Mouse (Mus musculus) MEL (cell line): ENCODE data around the gene Cfap46.

Source experiments
- CTCF ChIP-seq, 3 experiments: IDR thresholded peaks in 2 of 3; conservative IDR thresholded peaks in 1 of 3; 2 replicates each; pipeline ENCODE4 v1.5.1; 2011 to 2012; ENCODE audit warnings: low read length in 3 of 3, low read depth in 2 of 3, mild to moderate bottlenecking in 2 of 3, improper control_type of control experiment in 1 of 3, inconsistent platforms in 1 of 3, mixed read lengths in 1 of 3, moderate library complexity in 1 of 3; ENCODE audit not compliant: control insufficient read depth in 1 of 3, insufficient read depth in 1 of 3, poor library complexity in 1 of 3, severe bottlenecking in 1 of 3
- HCFC1 ChIP-seq: IDR thresholded peaks from 2 replicates; pipeline ENCODE4 v1.6.1; 2012; ENCODE audit warnings: low read depth, mild to moderate bottlenecking, inconsistent platforms, low read length, improper control_type of control experiment, moderate library complexity
- MAX ChIP-seq: IDR thresholded peaks from 2 replicates; pipeline ENCODE4 v1.6.1; 2011; ENCODE audit warnings: low read length, improper control_type of control experiment
- MAZ ChIP-seq: IDR thresholded peaks from 2 replicates; pipeline ENCODE4 v1.6.1; 2012; ENCODE audit warnings: low read depth, mild to moderate bottlenecking, inconsistent platforms, low read length, improper control_type of control experiment
- POLR2A ChIP-seq, 2 experiments: IDR thresholded peaks; 2 replicates each; pipeline ENCODE4 v1.6.1; 2011 to 2012; ENCODE audit warnings: low read length in 2 of 2, mild to moderate bottlenecking in 2 of 2, control low read depth in 1 of 2, improper control_type of control experiment in 1 of 2, low read depth in 1 of 2, moderate library complexity in 1 of 2; ENCODE audit not compliant: control insufficient read depth in 1 of 2, insufficient read depth in 1 of 2, poor library complexity in 1 of 2
- ZC3H11A ChIP-seq: IDR thresholded peaks from 2 replicates; pipeline ENCODE4 v1.6.1; 2012; ENCODE audit warnings: low read depth, mild to moderate bottlenecking, inconsistent platforms, low read length, improper control_type of control experiment
- ZKSCAN1 ChIP-seq: IDR thresholded peaks from 2 replicates; pipeline ENCODE4 v1.6.1; 2012; ENCODE audit warnings: low read depth, mild to moderate bottlenecking, inconsistent platforms, low read length, improper control_type of control experiment, moderate library complexity
- ZNF384 ChIP-seq: IDR thresholded peaks from 2 replicates; pipeline ENCODE4 v1.6.1; 2012; ENCODE audit warnings: low read depth, mild to moderate bottlenecking, inconsistent platforms, low read length, improper control_type of control experiment

DNA sequence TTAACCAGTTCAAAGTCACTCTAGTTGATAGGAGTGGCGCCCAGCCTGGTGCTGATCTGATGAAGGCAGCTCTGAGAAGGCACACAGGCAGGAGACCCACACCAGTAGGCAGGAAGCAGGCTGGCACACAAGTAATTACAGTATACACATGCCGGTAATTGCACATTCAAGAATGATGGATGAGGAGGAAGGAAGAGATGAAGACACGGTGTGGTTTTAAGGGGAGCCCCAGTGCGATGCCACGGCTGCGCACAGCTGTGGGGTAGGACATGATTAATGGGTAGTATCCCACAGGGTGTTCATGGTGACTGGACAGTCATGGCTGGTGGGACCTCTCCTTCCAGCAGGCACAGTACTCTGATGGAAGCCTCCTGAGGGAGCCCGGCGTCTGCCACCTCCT lies 117.1 kb downstream of the Cfap46 start:
- TF ChIP-seq HCFC1 (no peak), POLR2A (IDR thresholded peaks at IDR 0.05; ENCODE audit: control insufficient read depth in 1 of 2, insufficient read depth in 1 of 2, low read depth in 1 of 2, low read length in 2 of 2, poor library complexity in 1 of 2) (no peak), MAX (no peak), ZC3H11A (no peak), MAZ (no peak), CTCF (IDR thresholded peaks at IDR 0.05 in 2 of 3, conservative IDR thresholded peaks at IDR 0.05 in 1 of 3; ENCODE audit: control insufficient read depth in 1 of 3, insufficient read depth in 1 of 3, low read depth in 2 of 3, low read length in 3 of 3, poor library complexity in 1 of 3, severe bottlenecking in 1 of 3) (no peak), ZNF384 (no peak), ZKSCAN1 (no peak)
